ENCODE assay signal across 9 mouse cellular contexts in genomic region chr19:21913005-21913670, GRCm38 (mm10).
DNase-seq lines count a peak whose midpoint lies in the region; ATAC-seq and TF ChIP-seq lines count a peak whose summit lies in the region.
"Had no signal": no experiment of that assay in that cellular context is flagged by ENCODE, and none has a peak within 500 bp of the region (broad histone marks: within the 10 kb centered on the region; RNA-seq: fewer than 3 reads in every experiment).

No protein-coding gene starts in this region.

- 30% methylated on average over 8 of the region's 8 CpGs for WGBS in lung, adult 2 months
- 46% methylated on average over 8 of the region's 8 CpGs for WGBS in heart, embryonic 14.5 days
- 56% methylated on average over 8 of the region's 8 CpGs for WGBS in liver, embryonic 11.5 days

- H3K27me3 ChIP-seq in heart, embryonic 14.5 days (ENCODE audit: control insufficient read depth, insufficient read depth, low read length): no peaks in the 10 kb centered on the region
- H3K27me3 ChIP-seq in liver, embryonic 11.5 days (replicated peaks; ENCODE audit: control insufficient read depth, insufficient read depth, low read length): no peaks in the 10 kb centered on the region

- ATAC-seq in heart, embryonic 14.5 days (ENCODE audit: insufficient number of reproducible peaks, insufficient read depth, low FRiP score, low read depth): peak; percentile 65; the same call in 1 of the 2 replicates
- no peak; the same call in 1 of the 2 replicates for ATAC-seq in liver, embryonic 11.5 days (replicated peaks; ENCODE audit: low FRiP score)
- no peak for ATAC-seq in cerebellum, adult (ENCODE audit: insufficient number of reproducible peaks, low FRiP score, low TSS enrichment)

- H3K9me3 ChIP-seq in heart, embryonic 14.5 days (ENCODE audit: control insufficient read depth, low read length): no peaks in the 10 kb centered on the region
- no peaks in the 10 kb centered on the region for H3K9me3 ChIP-seq in liver, embryonic 11.5 days (ENCODE audit: control insufficient read depth, low read length)

- DNase-seq in lung, adult 18-20 months: peak; percentile 53 to 66
- DNase-seq in lung, adult 2 months: no peak
- DNase-seq in liver, embryonic 11.5 days (ENCODE audit: low spot score): no peak
- DNase-seq in skeletal muscle tissue, adult 2 months (ENCODE audit: low read depth, low spot score): peak; percentile 44
- no peak for DNase-seq in urinary bladder, postnatal 4 days (ENCODE audit: low spot score in 2 of 2)
- DNase-seq in left cerebral cortex, adult 18-20 months (ENCODE audit: low spot score in 2 of 2): no peak

- no peak for TF ChIP-seq CTCF in lung, adult 2 months (IDR thresholded peaks at IDR 0.05; ENCODE audit: insufficient read depth, low read length)

- peaks cover 6% of the 10 kb centered on the region for H3K4me1 ChIP-seq in lung, adult 2 months (ENCODE audit: control insufficient read depth, insufficient read depth, low read length)
- H3K4me1 ChIP-seq in heart, embryonic 14.5 days (ENCODE audit: control insufficient read depth in 2 of 2, insufficient read depth in 2 of 2, low read length in 2 of 2): peaks cover 2 to 3% of the 10 kb centered on the region in 2 experiments; a peak in 1 of 4 replicates
- H3K4me1 ChIP-seq in liver, embryonic 11.5 days (replicated peaks; ENCODE audit: control insufficient read depth, insufficient read depth, low read length): no peaks in the 10 kb centered on the region

- TF ChIP-seq POLR2A in lung, adult 2 months (IDR thresholded peaks at IDR 0.05; ENCODE audit: borderline replicate concordance, extremely low read depth, low read depth, low read length): no peak

- no peak overlapping the region for H3K4me2 ChIP-seq in heart, embryonic 14.5 days (ENCODE audit: low read length)
- no peak overlapping the region for H3K4me2 ChIP-seq in liver, embryonic 11.5 days

- H3K36me3 ChIP-seq in heart, embryonic 14.5 days (ENCODE audit: control insufficient read depth, insufficient read depth, low read length): no peaks in the 10 kb centered on the region
- no peaks in the 10 kb centered on the region for H3K36me3 ChIP-seq in liver, embryonic 11.5 days (ENCODE audit: control insufficient read depth, insufficient read depth, low read length)

- H3K4me3 ChIP-seq in lung, adult 2 months (replicated peaks; ENCODE audit: extremely low read depth, low read depth, low read length): no peak overlapping the region
- no peak overlapping the region for H3K4me3 ChIP-seq in heart, embryonic 14.5 days (ENCODE audit: control insufficient read depth in 1 of 2, insufficient read depth in 1 of 2, low read depth in 1 of 2, low read length in 2 of 2)
- H3K4me3 ChIP-seq in liver, embryonic 11.5 days (ENCODE audit: low read depth, low read length): no peak overlapping the region
- H3K4me3 ChIP-seq: myocyte had no signal

- peak overlapping the region; percentile 78 to 81 for H3K27ac ChIP-seq in heart, embryonic 14.5 days (replicated peaks in 1 of 2; ENCODE audit: control insufficient read depth in 1 of 2, insufficient read depth in 1 of 2, low read depth in 2 of 2, low read length in 2 of 2)
- peak overlapping the region; percentile 38; the same call in 1 of the 2 replicates for H3K27ac ChIP-seq in liver, embryonic 11.5 days (ENCODE audit: low read depth, low read length)

- H3K9ac ChIP-seq in heart, embryonic 14.5 days (ENCODE audit: low read length): no peak overlapping the region
- H3K9ac ChIP-seq in liver, embryonic 11.5 days (ENCODE audit: low read depth, low read length): no peak overlapping the region

Comparison
In these comparisons a context has a peak if more than half of its experiments do, and no peak if none do; other contexts are left out.
1. DNase-seq: peak in lung, adult 18-20 months (2 of 2) and skeletal muscle tissue, adult 2 months (single experiment); none in lung, adult 2 months (single experiment), liver, embryonic 11.5 days (single experiment), urinary bladder, postnatal 4 days (0 of 2) and left cerebral cortex, adult 18-20 months (0 of 2).